Mouse (Mus musculus) lung, postnatal 0 days (tissue): Measurements from ENCODE around the gene Fbxl19.

Experiments used
- CTCF ChIP-seq: IDR thresholded peaks from 2 replicates; pipeline ENCODE4 v1.5.1; 2016; ENCODE audit warnings: antibody characterized with exemption, mild to moderate bottlenecking
- EP300 ChIP-seq: IDR thresholded peaks from 2 replicates; pipeline ENCODE4 v1.6.1; 2016; ENCODE audit warnings: antibody characterized with exemption, mild to moderate bottlenecking, control low read depth

DNA sequence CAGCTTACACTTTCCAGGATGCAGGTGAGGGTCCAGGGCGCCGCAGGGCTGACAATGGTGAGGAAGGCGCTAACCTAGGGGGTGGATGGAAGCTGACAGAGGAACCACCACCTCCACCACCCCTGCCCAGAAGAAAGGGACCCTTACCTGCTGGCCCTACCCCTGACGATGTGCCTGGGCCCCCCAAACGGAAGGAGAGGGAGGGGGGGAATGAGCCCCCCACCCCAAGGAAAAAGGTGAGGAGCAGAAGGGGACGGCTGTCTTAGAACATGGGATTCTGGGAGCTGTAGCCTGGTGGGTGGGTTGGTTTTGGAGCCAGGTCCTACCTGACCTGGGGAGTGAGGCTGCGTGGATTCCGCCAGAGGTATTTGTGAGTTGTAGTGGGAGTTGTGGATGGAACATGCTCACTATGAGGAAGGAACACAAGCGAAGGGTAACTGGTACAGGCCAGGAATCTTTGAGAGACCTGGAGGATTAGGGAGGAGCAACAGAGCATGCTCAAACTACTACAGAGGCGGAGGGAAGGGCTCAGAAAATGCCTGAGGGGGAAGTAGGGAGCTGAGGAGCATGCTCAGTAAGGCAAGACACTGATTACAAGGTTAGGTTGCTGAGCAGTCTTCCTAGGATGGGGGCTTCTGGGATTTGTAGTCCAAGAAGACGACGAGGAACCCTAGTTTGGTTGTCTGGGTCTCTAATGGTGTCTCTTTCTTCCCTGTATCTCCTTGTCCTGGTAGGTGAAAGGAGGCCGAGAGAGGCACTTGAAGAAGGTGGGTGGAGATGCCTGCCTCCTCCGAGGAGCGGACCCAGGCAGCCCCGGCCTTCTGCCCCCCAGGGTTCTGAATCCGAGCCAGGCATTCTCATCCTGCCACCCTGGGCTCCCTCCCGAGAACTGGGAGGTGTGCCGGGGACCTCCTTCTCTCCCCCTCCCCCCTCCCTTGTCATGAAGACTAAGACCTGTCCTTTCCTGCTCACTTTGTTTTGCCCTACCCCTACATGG lies 6.1 kb downstream of the Fbxl19 start:
- TF ChIP-seq CTCF (no peak), EP300 (no peak)
